Mouse (Mus musculus): ENCODE measurements around the gene Arl4c. TPM values are rescaled to one million over a fixed set of nuclear protein-coding genes. Genes with fewer than 3 reads are reported as not detected.

The Arl4c gene
- total and polyA plus RNA-seq, 3 experiments, result not detected

DNA sequence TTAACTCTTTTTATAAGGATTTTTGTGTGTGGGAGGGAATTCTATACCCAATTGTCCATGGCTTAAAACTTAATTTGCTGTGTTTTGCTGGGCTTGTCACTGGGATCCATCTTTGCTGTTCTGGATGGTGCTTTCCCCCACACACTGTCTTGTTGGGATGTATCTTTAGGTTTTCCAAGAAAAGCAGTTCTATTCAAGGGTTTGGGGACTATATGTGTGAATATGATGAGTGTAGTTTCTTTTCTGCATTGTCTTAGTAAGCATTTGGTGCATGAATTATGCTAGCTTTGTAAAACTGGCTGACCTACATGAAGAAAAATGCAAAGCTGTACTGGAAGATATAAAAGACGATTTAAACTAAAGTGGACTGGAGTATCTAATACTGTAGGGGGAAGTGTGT, 23.7 kb upstream of the Arl4c start (continued):
- no peak for TF ChIP-seq GABPA (IDR thresholded peaks at IDR 0.05; ENCODE audit: low read depth, low read length)
- no peak for TF ChIP-seq NELFE (IDR thresholded peaks at IDR 0.05; ENCODE audit: low read depth, low read length)

DNA sequence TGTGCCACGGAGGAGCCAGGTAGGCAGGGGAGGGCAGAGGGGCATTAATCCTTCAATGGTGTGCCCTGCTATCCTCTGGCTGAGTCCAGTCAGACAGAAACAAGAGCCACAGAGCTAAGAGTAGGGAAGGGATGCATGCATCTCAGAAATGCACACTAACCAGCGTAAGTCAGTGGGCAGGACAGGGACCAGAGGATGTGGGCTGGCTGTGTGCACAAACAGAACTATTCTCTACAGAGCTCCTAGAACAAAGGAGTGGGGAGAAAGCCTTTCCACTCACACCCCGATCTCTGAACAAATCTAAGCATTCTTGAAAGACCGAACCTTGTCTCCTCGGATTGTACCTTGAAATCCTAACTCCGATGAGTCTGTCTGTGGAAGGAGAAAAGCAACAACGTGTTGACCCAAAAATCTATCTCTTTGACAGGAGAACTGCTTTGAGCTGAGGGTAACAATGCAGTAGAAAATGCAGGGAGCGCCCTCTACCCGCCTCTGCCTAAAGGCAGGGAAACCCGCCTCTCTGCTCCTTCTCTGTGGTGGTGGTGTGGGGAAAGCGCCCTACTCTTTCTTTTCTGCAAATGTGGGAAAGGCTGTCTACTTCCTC, 18.7 kb upstream of the Arl4c start:
- Histone ChIP-seq H3K79me2 (ENCODE audit: control insufficient read depth, insufficient read depth, low read length, poor library complexity) (no peaks in the 10 kb centered on the region), H3K27me3 (ENCODE audit: control insufficient read depth in 1 of 2, insufficient read depth in 2 of 2, low read length in 2 of 2) (no peaks in the 10 kb centered on the region), H3K9ac (ENCODE audit: control insufficient read depth, low read depth, low read length, poor library complexity, severe bottlenecking) (no peak overlapping the region), H3K4me1 (ENCODE audit: control insufficient read depth in 1 of 2, insufficient read depth in 2 of 2, low read length in 2 of 2) (no peaks in the 10 kb centered on the region), H3K36me3 (ENCODE audit: control insufficient read depth in 1 of 2, insufficient read depth in 2 of 2, low read length in 2 of 2) (no peaks in the 10 kb centered on the region), H3K9me3 (replicated peaks; ENCODE audit: insufficient read depth, low read length) (no peaks in the 10 kb centered on the region), H3K4me3 (ENCODE audit: control insufficient read depth in 1 of 2, insufficient read depth in 1 of 2, low read depth in 2 of 2, low read length in 2 of 2) (no peak overlapping the region), H3K27ac (ENCODE audit: control insufficient read depth, low read depth, low read length) (no peak overlapping the region)
- no peak for DNase-seq (ENCODE audit: low read depth, low spot score)
- TF ChIP-seq ZC3H11A (IDR thresholded peaks at IDR 0.05; ENCODE audit: low read depth, low read length), result no peak
- TF ChIP-seq CHD1 (IDR thresholded peaks at IDR 0.05; ENCODE audit: low read depth, low read length), result no peak
- TF ChIP-seq GATA1 (IDR thresholded peaks at IDR 0.05; ENCODE audit: low read depth, low read length), result no peak
- TF ChIP-seq MYC (IDR thresholded peaks at IDR 0.05; ENCODE audit: low read depth, low read length), result no peak
- TF ChIP-seq RCOR1 (IDR thresholded peaks at IDR 0.05; ENCODE audit: low read depth, low read length), result no peak

DNA sequence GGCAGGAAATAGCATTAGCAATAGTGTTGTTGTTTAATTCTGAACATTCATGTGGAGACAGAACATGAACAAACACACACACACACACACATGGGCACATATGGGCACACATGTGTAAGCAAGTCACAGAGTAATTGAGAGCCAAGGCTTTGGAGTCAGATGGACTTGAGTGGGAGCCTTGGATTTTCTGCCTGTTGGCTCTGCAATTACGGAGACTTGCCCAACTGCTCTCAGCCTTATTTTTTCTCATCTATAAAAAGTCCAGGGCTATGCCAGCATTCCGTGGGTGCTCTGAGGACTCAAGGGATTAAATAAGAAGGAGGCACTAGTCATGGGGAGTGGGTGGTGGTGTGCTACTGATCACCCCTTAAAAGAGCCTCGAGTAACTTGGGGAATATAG, 16.5 kb upstream of the Arl4c start:
- Histone ChIP-seq H3K36me3 (ENCODE audit: control insufficient read depth in 1 of 2, insufficient read depth in 2 of 2, low read length in 2 of 2) (no peaks in the 10 kb centered on the region), H3K4me3 (ENCODE audit: control insufficient read depth in 1 of 2, insufficient read depth in 1 of 2, low read depth in 2 of 2, low read length in 2 of 2) (no peak overlapping the region), H3K9me3 (replicated peaks; ENCODE audit: insufficient read depth, low read length) (no peaks in the 10 kb centered on the region), H3K79me2 (ENCODE audit: control insufficient read depth, insufficient read depth, low read length, poor library complexity) (no peaks in the 10 kb centered on the region), H3K27ac (ENCODE audit: control insufficient read depth, low read depth, low read length) (no peak overlapping the region), H3K9ac (ENCODE audit: control insufficient read depth, low read depth, low read length, poor library complexity, severe bottlenecking) (no peak overlapping the region), H3K4me1 (ENCODE audit: control insufficient read depth in 1 of 2, insufficient read depth in 2 of 2, low read length in 2 of 2) (no peaks in the 10 kb centered on the region), H3K27me3 (ENCODE audit: control insufficient read depth in 1 of 2, insufficient read depth in 2 of 2, low read length in 2 of 2) (no peaks in the 10 kb centered on the region)
- no peak for TF ChIP-seq USF2 (IDR thresholded peaks at IDR 0.05; ENCODE audit: borderline replicate concordance in 1 of 2, insufficient read depth in 1 of 2, low read depth in 1 of 2, low read length in 2 of 2)
- no peak for TF ChIP-seq SIN3A (IDR thresholded peaks at IDR 0.05; ENCODE audit: low read length)
- no peak for TF ChIP-seq KAT2A (conservative IDR thresholded peaks at IDR 0.05; ENCODE audit: low read depth, low read length)
- TF ChIP-seq MXI1 (IDR thresholded peaks at IDR 0.05; ENCODE audit: low read depth, low read length), result no peak
- no peak for TF ChIP-seq HCFC1 (IDR thresholded peaks at IDR 0.05; ENCODE audit: low read depth, low read length)
- TF ChIP-seq ZC3H11A (IDR thresholded peaks at IDR 0.05; ENCODE audit: low read depth, low read length), result no peak
- TF ChIP-seq TCF12 (IDR thresholded peaks at IDR 0.05; ENCODE audit: low read depth, low read length), result no peak
- TF ChIP-seq E2F4 (IDR thresholded peaks at IDR 0.05; ENCODE audit: borderline replicate concordance, low read depth, low read length), result no peak
- no peak for TF ChIP-seq JUND (IDR thresholded peaks at IDR 0.05; ENCODE audit: low read depth, low read length)
- TF ChIP-seq TAL1 (IDR thresholded peaks at IDR 0.05; ENCODE audit: low read length), result no peak
- no peak for TF ChIP-seq NELFE (IDR thresholded peaks at IDR 0.05; ENCODE audit: low read depth, low read length)
- no peak for TF ChIP-seq GATA1 (IDR thresholded peaks at IDR 0.05; ENCODE audit: low read depth, low read length)
- no peak for TF ChIP-seq MAZ (IDR thresholded peaks at IDR 0.05; ENCODE audit: low read depth, low read length)
- no peak for DNase-seq (ENCODE audit: low read depth, low spot score)

Measured in MEL (cell line).